ENCODE assay signal across 11 mouse cellular contexts in genomic region chr8:126301580-126301979, GRCm38 (mm10). TPM values are rescaled to one million over a fixed set of nuclear protein-coding genes. Genes with fewer than 3 reads are reported as not detected.
"Had no signal": no experiment of that assay in that cellular context is flagged by ENCODE, and none has a peak within 500 bp of the region (broad histone marks: within the 10 kb centered on the region; RNA-seq: fewer than 3 reads in every experiment).

No protein-coding gene starts in this region.

- H3K36me3 ChIP-seq: limb, embryonic 12.5 days; midbrain, embryonic 13.5 days had no signal

- H3K4me3 ChIP-seq: limb, embryonic 12.5 days; midbrain, embryonic 13.5 days had no signal

- DNase-seq: lung, adult 18-20 months; right cerebral cortex, adult 18-20 months; right cerebral cortex, postnatal 25 days; thymus, postnatal 4 days had no signal

- H3K9me3 ChIP-seq: limb, embryonic 12.5 days; midbrain, embryonic 13.5 days had no signal

- H3K27ac ChIP-seq: limb, embryonic 12.5 days; liver, embryonic 14.5 days; midbrain, embryonic 13.5 days had no signal

RNA-seq across cellular contexts. Expression of gene Slc35f3, which starts 3.2 kb away (rescaled TPM):
- total RNA-seq: liver, adult 2 months; megakaryocyte progenitor cell, adult 5-6 weeks had no signal
- polyA plus RNA-seq: inflammation-experienced regulatory T-cells, adult 6 months; liver, adult 2 months; liver, embryonic 14.5 days; small intestine, adult 2 months had no signal
